In genomic region chr10:30199916-30200826, GRCm38 (mm10) we compare ENCODE assay signal across 8 mouse cellular contexts. TPM values are rescaled to one million over a fixed set of nuclear protein-coding genes. Genes with fewer than 3 reads are reported as not detected.
DNase-seq lines count a peak whose midpoint lies in the region; ATAC-seq lines count a peak whose summit lies in the region.

TSS of gene Cenpw (minus strand) at chr10:30200560.

- peak within 1 kb of the TSS; percentile 79 for H3K9ac ChIP-seq in hindbrain, embryonic 13.5 days

- DNase-seq in NIH3T3 (ENCODE audit: low read depth), result peak; percentile 96
- DNase-seq in cerebellum, postnatal 10 days, result peak; percentile 96
- DNase-seq in frontal cortex, postnatal 14 days (ENCODE audit: low spot score in 2 of 2), result peak; percentile 76 to 89
- DNase-seq in layer of hippocampus, postnatal 25 days (ENCODE audit: extremely low spot score in 1 of 2, low spot score in 1 of 2), result peak; percentile 77 to 82
- peak; percentile 84 for DNase-seq in lung, postnatal 25 days (ENCODE audit: low spot score)
- DNase-seq in retina, embryonic 14.5 days (ENCODE audit: low spot score), result peak; percentile 92
- DNase-seq in thymus, postnatal 4 days, result peak; percentile 94

- no peaks in the 10 kb centered on the region for H3K9me3 ChIP-seq in hindbrain, embryonic 13.5 days

- H3K36me3 ChIP-seq in hindbrain, embryonic 13.5 days, result no peaks in the 10 kb centered on the region

- under 1% methylated on average over 55 of the region's 55 CpGs for WGBS in hindbrain, embryonic 13.5 days

- H3K4me2 ChIP-seq in hindbrain, embryonic 13.5 days, result peak within 1 kb of the TSS; percentile 92

- peak within 1 kb of the TSS; percentile 73 for H3K4me3 ChIP-seq in hindbrain, embryonic 13.5 days

- no peak within 1 kb of the TSS for H3K27ac ChIP-seq in hindbrain, embryonic 13.5 days

- no peaks in the 10 kb centered on the region for H3K27me3 ChIP-seq in hindbrain, embryonic 13.5 days

- H3K4me1 ChIP-seq in hindbrain, embryonic 13.5 days (replicated peaks), result 0 out of 2 replicates have a peak, but pooled peaks cover 4% of the 10 kb centered on the region

- ATAC-seq in hindbrain, embryonic 13.5 days (ENCODE audit: low FRiP score), result peak; percentile 100

RNA-seq across cellular contexts. Expression of gene Cenpw, which starts in this region (rescaled TPM):
- 16.9 and 17.0 TPM in 2 replicates for polyA plus RNA-seq in hindbrain, embryonic 13.5 days (2015; fragmentation: Nextera tagmentation; extraction: Ambion mirVana)
- total RNA-seq in layer of hippocampus, postnatal 25 days (2021), result 1 to 10 TPM; 1.9 to 2.3 TPM
